Mouse (Mus musculus): ENCODE measurements at regions not wholly inside any gene's neighbourhood (a gene's known extent, or its start where the extent isn't known, plus 50 kb on each side); places are given as distances from the start of the nearest gene placed in this dataset.

GRCm38 (mm10) chr11:71866690-71867089, 117.0 kb downstream of the Wscd1 start:
- WGBS: 57% methylated on average over 12 of the region's 12 CpGs
- ATAC-seq (ENCODE audit: low read depth): no peak
- H3K4me2 ChIP-seq (ENCODE audit: low read depth, low read length): no peak overlapping the region

DNA sequence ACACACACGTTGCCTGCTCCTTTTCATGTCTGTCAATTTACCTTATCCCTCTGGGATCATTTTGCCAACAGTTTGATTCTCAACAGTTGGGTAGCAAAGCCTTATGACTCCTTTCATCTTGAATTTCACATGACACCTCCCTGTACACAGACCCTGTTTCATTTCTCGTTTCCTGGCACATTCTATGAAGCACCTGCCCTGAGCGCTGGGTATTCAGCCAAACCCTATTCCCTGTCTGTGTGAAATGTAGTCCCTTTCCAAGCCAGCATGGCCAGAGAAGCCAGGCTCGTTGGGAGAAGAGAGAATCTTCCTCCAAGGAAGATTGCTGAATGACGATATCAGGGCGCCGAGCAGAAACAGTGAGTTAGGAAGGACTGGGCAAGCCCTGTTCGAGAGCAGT, 108.2 kb downstream of the Wscd1 start:
- Histone ChIP-seq H3K9ac (replicated peaks; ENCODE audit: low read depth, low read length) (no peak overlapping the region), H3K9me3 (ENCODE audit: control insufficient read depth, low read length) (no peaks in the 10 kb centered on the region), H3K27me3 (ENCODE audit: control insufficient read depth, insufficient read depth, low read length) (no peaks in the 10 kb centered on the region), H3K4me1 (ENCODE audit: control insufficient read depth, insufficient read depth, low read length) (no peaks in the 10 kb centered on the region), H3K4me3 (ENCODE audit: low read depth, low read length) (no peak overlapping the region), H3K4me2 (ENCODE audit: low read depth, low read length) (no peak overlapping the region), H3K36me3 (ENCODE audit: control insufficient read depth, insufficient read depth, low read length) (no peaks in the 10 kb centered on the region), H3K27ac (ENCODE audit: low read depth, low read length) (no peak overlapping the region)
- 90% methylated on average over 8 of the region's 8 CpGs for WGBS
- no peak for ATAC-seq (ENCODE audit: low read depth)

More at GRCm38 (mm10) chr11:71866690-71867089, 117.0 kb downstream of the Wscd1 start:
- no peak overlapping the region for H3K27ac ChIP-seq (ENCODE audit: low read depth, low read length)
- H3K9me3 ChIP-seq (ENCODE audit: control insufficient read depth, low read length): no peaks in the 10 kb centered on the region
- no peaks in the 10 kb centered on the region for H3K27me3 ChIP-seq (ENCODE audit: control insufficient read depth, insufficient read depth, low read length)
- no peak overlapping the region for H3K4me3 ChIP-seq (ENCODE audit: low read depth, low read length)
- H3K9ac ChIP-seq (replicated peaks; ENCODE audit: low read depth, low read length): no peak overlapping the region
- H3K36me3 ChIP-seq (ENCODE audit: control insufficient read depth, insufficient read depth, low read length): no peaks in the 10 kb centered on the region
- no peaks in the 10 kb centered on the region for H3K4me1 ChIP-seq (ENCODE audit: control insufficient read depth, insufficient read depth, low read length)

DNA sequence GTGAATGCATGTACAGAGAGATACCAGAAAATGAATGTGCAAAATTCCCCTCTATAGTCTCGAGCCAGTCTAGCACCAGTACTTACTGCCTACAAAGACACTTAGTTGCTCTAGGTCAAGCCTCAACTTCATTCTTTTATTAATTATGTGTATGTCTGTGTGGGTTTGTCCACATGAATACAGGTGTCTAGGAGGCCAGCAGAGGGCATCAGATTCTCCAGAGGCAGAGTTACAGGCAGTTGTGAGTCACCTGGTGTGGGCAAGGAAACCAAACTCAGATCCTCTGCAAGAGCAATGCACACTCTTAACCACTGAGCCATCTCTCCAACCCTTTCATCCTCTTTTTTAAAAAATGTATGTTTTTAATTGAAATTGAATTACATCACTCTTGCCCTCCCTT, 105.8 kb downstream of the Wscd1 start:
- Histone ChIP-seq H3K4me1 (ENCODE audit: control insufficient read depth, insufficient read depth, low read length) (no peaks in the 10 kb centered on the region), H3K36me3 (ENCODE audit: control insufficient read depth, insufficient read depth, low read length) (no peaks in the 10 kb centered on the region), H3K9me3 (ENCODE audit: control insufficient read depth, low read length) (no peaks in the 10 kb centered on the region), H3K4me2 (ENCODE audit: low read depth, low read length) (no peak overlapping the region), H3K27ac (ENCODE audit: low read depth, low read length) (no peak overlapping the region), H3K27me3 (ENCODE audit: control insufficient read depth, insufficient read depth, low read length) (no peaks in the 10 kb centered on the region), H3K9ac (replicated peaks; ENCODE audit: low read depth, low read length) (no peak overlapping the region), H3K4me3 (ENCODE audit: low read depth, low read length) (no peak overlapping the region)
- no peak for ATAC-seq (ENCODE audit: low read depth)
- 90% methylated on average over 1 of the region's 1 CpGs for WGBS

GRCm38 (mm10) chr11:71855058-71855457, 105.3 kb downstream of the Wscd1 start:
- Histone ChIP-seq H3K4me1 (ENCODE audit: control insufficient read depth, insufficient read depth, low read length) (no peaks in the 10 kb centered on the region), H3K4me3 (ENCODE audit: low read depth, low read length) (no peak overlapping the region), H3K4me2 (ENCODE audit: low read depth, low read length) (no peak overlapping the region), H3K9ac (replicated peaks; ENCODE audit: low read depth, low read length) (no peak overlapping the region), H3K36me3 (ENCODE audit: control insufficient read depth, insufficient read depth, low read length) (no peaks in the 10 kb centered on the region), H3K9me3 (ENCODE audit: control insufficient read depth, low read length) (no peaks in the 10 kb centered on the region), H3K27ac (ENCODE audit: low read depth, low read length) (no peak overlapping the region), H3K27me3 (ENCODE audit: control insufficient read depth, insufficient read depth, low read length) (no peaks in the 10 kb centered on the region)
- WGBS: 96% methylated on average over 3 of the region's 3 CpGs
- no peak for ATAC-seq (ENCODE audit: low read depth)

- peak; percentile 21; the same call in 1 of the 2 replicates for ATAC-seq (ENCODE audit: low read depth)
- Histone ChIP-seq H3K4me3 (ENCODE audit: low read depth, low read length) (no peak overlapping the region), H3K4me1 (ENCODE audit: control insufficient read depth, insufficient read depth, low read length) (no peaks in the 10 kb centered on the region), H3K4me2 (ENCODE audit: low read depth, low read length) (no peak overlapping the region), H3K9me3 (ENCODE audit: control insufficient read depth, low read length) (no peaks in the 10 kb centered on the region), H3K36me3 (ENCODE audit: control insufficient read depth, insufficient read depth, low read length) (no peaks in the 10 kb centered on the region), H3K9ac (replicated peaks; ENCODE audit: low read depth, low read length) (no peak overlapping the region), H3K27ac (ENCODE audit: low read depth, low read length) (no peak overlapping the region), H3K27me3 (ENCODE audit: control insufficient read depth, insufficient read depth, low read length) (no peaks in the 10 kb centered on the region)
- WGBS: 51% methylated on average over 9 of the region's 9 CpGs
Measured at GRCm38 (mm10) chr11:71847684-71848367, 98.1 kb downstream of the Wscd1 start.

DNA sequence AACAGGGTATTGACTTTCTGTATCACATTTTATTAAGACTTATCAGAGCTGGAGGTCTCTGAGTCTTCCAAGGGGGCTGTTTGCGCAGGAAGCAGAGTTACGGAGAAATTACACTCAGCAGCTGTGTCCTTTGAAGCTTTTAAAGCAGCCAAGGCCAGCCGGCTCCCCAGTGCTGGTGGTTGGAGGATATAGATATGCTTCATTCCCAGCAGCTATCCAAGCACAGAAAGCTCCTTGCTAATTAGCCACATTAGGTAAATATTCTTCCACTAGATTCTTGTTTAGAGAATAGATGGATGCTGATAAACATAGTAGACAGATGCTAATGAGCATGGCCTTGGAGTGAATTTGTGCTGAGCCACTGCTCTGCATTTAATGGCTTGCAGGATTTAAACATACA, 96.8 kb downstream of the Wscd1 start:
- WGBS: 51% methylated on average over 3 of the region's 3 CpGs
- Histone ChIP-seq H3K27ac (ENCODE audit: low read depth, low read length) (no peak overlapping the region), H3K4me2 (ENCODE audit: low read depth, low read length) (no peak overlapping the region), H3K4me1 (ENCODE audit: control insufficient read depth, insufficient read depth, low read length) (no peaks in the 10 kb centered on the region), H3K27me3 (ENCODE audit: control insufficient read depth, insufficient read depth, low read length) (no peaks in the 10 kb centered on the region), H3K4me3 (ENCODE audit: low read depth, low read length) (no peak overlapping the region), H3K36me3 (ENCODE audit: control insufficient read depth, insufficient read depth, low read length) (no peaks in the 10 kb centered on the region), H3K9me3 (ENCODE audit: control insufficient read depth, low read length) (no peaks in the 10 kb centered on the region), H3K9ac (replicated peaks; ENCODE audit: low read depth, low read length) (no peak overlapping the region)
- ATAC-seq (ENCODE audit: low read depth): no peak

GRCm38 (mm10) chr11:71840635-71841443, 91.1 kb downstream of the Wscd1 start:
- 44% methylated on average over 8 of the region's 8 CpGs for WGBS

More at GRCm38 (mm10) chr11:71840635-71841443, 91.1 kb downstream of the Wscd1 start:
- Histone ChIP-seq H3K36me3 (ENCODE audit: control insufficient read depth, insufficient read depth, low read length) (no peaks in the 10 kb centered on the region), H3K9me3 (ENCODE audit: control insufficient read depth, low read length) (no peaks in the 10 kb centered on the region), H3K27ac (ENCODE audit: low read depth, low read length) (no peak overlapping the region), H3K4me1 (ENCODE audit: control insufficient read depth, insufficient read depth, low read length) (no peaks in the 10 kb centered on the region), H3K9ac (replicated peaks; ENCODE audit: low read depth, low read length) (no peak overlapping the region), H3K4me2 (ENCODE audit: low read depth, low read length) (no peak overlapping the region), H3K27me3 (ENCODE audit: control insufficient read depth, insufficient read depth, low read length) (no peaks in the 10 kb centered on the region), H3K4me3 (ENCODE audit: low read depth, low read length) (no peak overlapping the region)
- peak; percentile 75; the same call in 1 of the 2 replicates for ATAC-seq (ENCODE audit: low read depth)
